Mouse (Mus musculus) lung, adult 2 months (tissue): ENCODE results near the gene Spaar.

ENCODE experiments used
- CTCF ChIP-seq: fragments of 200-500 bp; IDR thresholded peaks from 2 replicates; pipeline ENCODE4 v1.5.1; 2011; ENCODE audit warnings: mild to moderate bottlenecking, low read length, control low read depth; ENCODE audit not compliant: insufficient read depth
- POLR2A ChIP-seq: fragments of 200-500 bp; IDR thresholded peaks from 2 replicates; pipeline ENCODE4 v1.6.1; 2011; ENCODE audit warnings: low read depth, mild to moderate bottlenecking, control low read depth, low read length, borderline replicate concordance; ENCODE audit errors: extremely low read depth

DNA sequence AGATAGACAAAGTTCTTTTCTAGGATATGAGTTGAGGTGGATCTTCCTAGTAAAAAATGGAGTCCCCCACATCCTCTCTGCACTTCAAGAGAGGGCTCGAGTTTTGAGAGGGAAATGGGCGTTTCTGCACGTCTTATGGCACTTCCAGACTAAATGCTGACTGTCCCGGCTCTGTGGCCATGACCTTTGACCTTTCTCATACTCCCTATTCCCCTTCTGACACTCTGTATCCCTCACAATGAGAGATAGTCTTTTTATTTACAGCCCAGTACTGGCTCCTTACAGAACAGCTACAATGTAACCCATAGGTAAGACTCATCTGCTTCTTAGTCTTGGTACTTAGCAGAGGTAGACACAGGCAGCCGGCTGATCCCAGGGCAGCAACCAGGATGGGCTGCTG lies 11.7 kb downstream of the Spaar start:
- no peak for TF ChIP-seq CTCF
- TF ChIP-seq POLR2A = no peak
